Mouse (Mus musculus) intestine, postnatal 0 days (tissue): Measurements from ENCODE around the gene Ep400. TPM values are rescaled to one million over a fixed set of nuclear protein-coding genes. Genes with fewer than 3 reads are reported as not detected.
"Not testable (repeated sequence)": the region's sequence is repeated elsewhere in the genome, so short reads cannot be mapped to it uniquely, and the experiment has no call there.

ENCODE experiments used
- ATAC-seq: fragments of 200-750 bp; cut with Nextera tagmentation; 2 replicates; pipeline ENCODE4 v1.8.0; 2017; ENCODE audit warnings: mild to moderate bottlenecking, moderate TSS enrichment, moderate library complexity
- H3K27ac ChIP-seq: fragments of 300-500 bp; sonication (generic); 2 replicates; pipeline ENCODE4 v1.5.1; 2014; ENCODE audit warnings: mild to moderate bottlenecking, low read depth, low read length, moderate library complexity
- H3K27me3 ChIP-seq: fragments of 300-500 bp; sonication (generic); replicated peaks from 2 replicates; pipeline ENCODE4 v1.6.1; 2014; ENCODE audit warnings: low read length, mixed read lengths; ENCODE audit not compliant: control insufficient read depth, insufficient read depth
- H3K36me3 ChIP-seq: fragments of 300-500 bp; sonication (generic); 2 replicates; pipeline ENCODE4 v1.6.1; 2014; ENCODE audit warnings: mild to moderate bottlenecking, moderate library complexity; ENCODE audit not compliant: control insufficient read depth, insufficient read depth
- H3K4me1 ChIP-seq: fragments of 300-500 bp; sonication (generic); replicated peaks from 2 replicates; pipeline ENCODE4 v1.6.1; 2014; ENCODE audit warnings: antibody characterized with exemption, low read length, mixed read lengths; ENCODE audit not compliant: control insufficient read depth, insufficient read depth
- H3K4me2 ChIP-seq: fragments of 300-500 bp; sonication (generic); replicated peaks from 2 replicates; pipeline ENCODE4 v1.6.1; 2014; ENCODE audit warnings: low read depth, mild to moderate bottlenecking, moderate library complexity
- H3K4me3 ChIP-seq: fragments of 300-500 bp; sonication (generic); 2 replicates; pipeline ENCODE4 v1.5.1; 2014; ENCODE audit warnings: low read depth, low read length
- H3K9ac ChIP-seq: fragments of 300-500 bp; sonication (generic); 2 replicates; pipeline ENCODE4 v1.6.1; 2014; ENCODE audit warnings: mild to moderate bottlenecking, low read depth, low read length
- H3K9me3 ChIP-seq: fragments of 300-500 bp; sonication (generic); 2 replicates; pipeline ENCODE4 v1.6.1; 2016; ENCODE audit warnings: mixed run types; ENCODE audit not compliant: control insufficient read depth
- CTCF ChIP-seq: sonication (generic); IDR thresholded peaks from 2 replicates; pipeline ENCODE4 v1.5.1; 2016; ENCODE audit warnings: low read depth, mild to moderate bottlenecking, control low read depth, antibody characterized with exemption, moderate library complexity
- WGBS: fragments of 180-500 bp; shearing (Covaris S2); extraction: QIAGEN DNeasy Blood & Tissue Kit; methylation state at CpG from one replicate; pipeline ENCODE4 v1.1.7; 2014; 5-methylcytosine and 5-hydroxymethylcytosine counted together
- polyA plus RNA-seq: library from polyadenylated mRNA; unstranded; fragments of >200 nt; fragmentation: Nextera tagmentation; extraction: Ambion mirVana; gene quantifications from 2 replicates; pipeline ENCODE4 v1.2.1, GENCODE M21; 2015

Ep400 gene
- polyA plus RNA-seq, 1 experiment from 2014 or later = 13.1 TPM

- H3K27me3 ChIP-seq = no peaks in the 10 kb centered on the region
- no peak overlapping the region for H3K4me2 ChIP-seq
- ATAC-seq = no peak
- H3K4me3 ChIP-seq = no peak overlapping the region
- H3K9me3 ChIP-seq = no peaks in the 10 kb centered on the region
- no peak overlapping the region for H3K9ac ChIP-seq
- H3K4me1 ChIP-seq = no peaks in the 10 kb centered on the region
- H3K36me3 ChIP-seq = peaks cover 54% of the 10 kb centered on the region
- no peak for TF ChIP-seq CTCF
- WGBS = 93% methylated on average over 7 of the region's 7 CpGs
- H3K27ac ChIP-seq = no peak overlapping the region
Observed at GRCm38 (mm10) chr5:110739496-110740275, 30.8 kb downstream of the Ep400 start.

DNA sequence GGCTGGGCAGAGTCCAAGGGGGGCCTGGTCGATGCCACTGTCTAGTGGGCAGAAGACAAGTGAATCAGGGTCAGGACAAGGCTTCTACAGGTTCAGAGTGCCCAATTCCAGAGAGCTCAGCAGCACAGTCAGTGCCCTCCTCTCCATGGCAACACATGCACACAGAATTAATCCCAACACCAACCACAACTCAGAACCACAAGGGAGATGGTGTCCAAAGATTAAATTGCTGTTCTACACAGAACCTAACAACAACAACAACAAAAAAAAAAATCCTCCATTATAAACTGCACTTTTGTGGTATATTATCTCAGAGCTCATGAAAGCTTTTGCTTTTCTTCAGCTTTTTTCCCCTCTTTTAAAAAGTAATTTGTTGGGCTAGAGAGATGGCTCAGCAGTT is 34.9 kb downstream of the Ep400 start:
- Histone ChIP-seq H3K4me2 (no peak overlapping the region), H3K9me3 (no peaks in the 10 kb centered on the region), H3K4me3 (no peak overlapping the region), H3K9ac (no peak overlapping the region), H3K27ac (no peak overlapping the region), H3K4me1 (no peaks in the 10 kb centered on the region), H3K36me3 (peaks cover 77% of the 10 kb centered on the region), H3K27me3 (no peaks in the 10 kb centered on the region)
- ATAC-seq = no peak
- TF ChIP-seq CTCF = no peak
- 80% methylated on average over 1 of the region's 1 CpGs for WGBS

DNA sequence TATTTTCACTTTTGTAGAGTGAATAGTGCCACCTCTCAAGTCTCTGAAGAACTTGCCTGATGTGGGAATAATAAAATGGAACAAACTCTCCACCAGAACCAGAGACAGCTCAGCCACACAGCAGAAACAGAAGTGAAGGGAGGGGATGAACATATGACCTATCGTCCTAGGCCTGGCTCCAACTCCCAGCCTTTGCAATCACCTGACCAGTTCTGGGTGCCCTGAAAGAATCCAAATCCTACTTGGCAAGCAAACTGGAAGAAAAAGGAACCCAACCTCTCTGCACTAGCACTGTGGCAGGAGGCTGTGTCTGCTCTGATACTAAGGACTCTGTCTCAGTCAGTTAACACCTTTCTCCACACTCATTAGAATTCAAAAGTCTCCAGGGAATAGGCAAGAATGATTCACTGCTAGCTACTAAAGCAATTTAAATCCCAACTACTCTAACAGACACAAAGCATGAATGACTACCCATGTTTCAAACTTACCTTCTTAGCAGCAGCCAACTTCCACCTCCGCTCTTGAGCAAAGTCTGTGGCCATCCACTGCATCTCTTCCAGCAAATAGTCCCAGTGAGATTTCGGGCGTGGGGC is 37.2 kb downstream of the Ep400 start:
- TF ChIP-seq CTCF = no peak
- Histone ChIP-seq H3K9ac (no peak overlapping the region), H3K4me1 (no peaks in the 10 kb centered on the region), H3K4me2 (no peak overlapping the region), H3K36me3 (peaks cover 57% of the 10 kb centered on the region), H3K27ac (no peak overlapping the region), H3K4me3 (no peak overlapping the region), H3K27me3 (no peaks in the 10 kb centered on the region), H3K9me3 (no peaks in the 10 kb centered on the region)
- no peak for ATAC-seq
- WGBS = 92% methylated on average over 4 of the region's 4 CpGs

DNA sequence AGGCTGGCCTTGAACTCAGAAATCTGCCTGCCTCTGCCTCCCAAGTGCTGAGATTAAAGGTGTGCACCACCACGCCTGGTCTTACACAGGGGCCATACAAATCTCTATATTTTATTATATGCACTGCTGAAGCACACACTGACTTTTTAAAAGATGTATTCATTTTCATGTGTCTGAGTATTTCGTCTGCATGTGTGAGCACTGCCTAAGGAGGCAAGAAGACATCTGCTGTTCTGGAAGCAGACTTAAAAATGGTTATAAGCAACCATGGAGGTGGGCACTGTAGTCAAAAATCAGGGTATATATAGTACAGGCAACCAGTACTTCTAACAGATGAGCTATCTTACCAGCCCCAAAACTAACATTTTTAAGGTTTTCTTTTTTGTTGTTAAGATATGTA is 39.3 kb downstream of the Ep400 start:
- no peak for TF ChIP-seq CTCF
- peaks cover 48% of the 10 kb centered on the region for H3K36me3 ChIP-seq

GRCm38 (mm10) chr5:110727850-110728249 is 42.7 kb downstream of the Ep400 start:
- no peaks in the 10 kb centered on the region for H3K4me1 ChIP-seq
- H3K9ac ChIP-seq = no peak overlapping the region
- H3K4me3 ChIP-seq = no peak overlapping the region
- TF ChIP-seq CTCF = no peak
- no peak for ATAC-seq
- 86% methylated on average over 1 of the region's 1 CpGs for WGBS
- H3K27me3 ChIP-seq = no peaks in the 10 kb centered on the region
- H3K27ac ChIP-seq = no peak overlapping the region
- H3K4me2 ChIP-seq = no peak overlapping the region
- H3K36me3 ChIP-seq = peaks cover 48% of the 10 kb centered on the region
- no peaks in the 10 kb centered on the region for H3K9me3 ChIP-seq

More for the DNA sequence above, 39.3 kb downstream of the Ep400 start:
- no peaks in the 10 kb centered on the region for H3K9me3 ChIP-seq
- no peak overlapping the region for H3K9ac ChIP-seq
- WGBS = 96% methylated on average over 2 of the region's 2 CpGs
- no peak for ATAC-seq
- no peak overlapping the region for H3K4me2 ChIP-seq
- no peaks in the 10 kb centered on the region for H3K27me3 ChIP-seq
- no peak overlapping the region for H3K27ac ChIP-seq
- no peaks in the 10 kb centered on the region for H3K4me1 ChIP-seq
- H3K4me3 ChIP-seq = no peak overlapping the region

GRCm38 (mm10) chr5:110723543-110723942 is 47.0 kb downstream of the Ep400 start:
- 76% methylated on average over 2 of the region's 2 CpGs for WGBS
- no peak for ATAC-seq
- no peak overlapping the region for H3K27ac ChIP-seq
- H3K4me1 ChIP-seq = no peaks in the 10 kb centered on the region
- no peak for TF ChIP-seq CTCF
- no peaks in the 10 kb centered on the region for H3K9me3 ChIP-seq
- no peak overlapping the region for H3K4me2 ChIP-seq
- no peaks in the 10 kb centered on the region for H3K27me3 ChIP-seq
- H3K9ac ChIP-seq = no peak overlapping the region
- H3K36me3 ChIP-seq = peaks cover 52% of the 10 kb centered on the region
- no peak overlapping the region for H3K4me3 ChIP-seq

GRCm38 (mm10) chr5:110721463-110721862 is 49.1 kb downstream of the Ep400 start:
- not testable (repeated sequence) for H3K27me3 ChIP-seq, H3K9ac ChIP-seq, H3K9me3 ChIP-seq, ATAC-seq, H3K4me3 ChIP-seq, H3K4me1 ChIP-seq, H3K4me2 ChIP-seq, H3K27ac ChIP-seq
- peaks cover 44% of the 10 kb centered on the region for H3K36me3 ChIP-seq
- WGBS = 90% methylated on average over 1 of the region's 1 CpGs
